Mouse (Mus musculus): ENCODE results near the gene Rasal2.
"Not testable (repeated sequence)": the region's sequence is repeated elsewhere in the genome, so short reads cannot be mapped to it uniquely, and the experiment has no call there.

The Rasal2 gene

DNA sequence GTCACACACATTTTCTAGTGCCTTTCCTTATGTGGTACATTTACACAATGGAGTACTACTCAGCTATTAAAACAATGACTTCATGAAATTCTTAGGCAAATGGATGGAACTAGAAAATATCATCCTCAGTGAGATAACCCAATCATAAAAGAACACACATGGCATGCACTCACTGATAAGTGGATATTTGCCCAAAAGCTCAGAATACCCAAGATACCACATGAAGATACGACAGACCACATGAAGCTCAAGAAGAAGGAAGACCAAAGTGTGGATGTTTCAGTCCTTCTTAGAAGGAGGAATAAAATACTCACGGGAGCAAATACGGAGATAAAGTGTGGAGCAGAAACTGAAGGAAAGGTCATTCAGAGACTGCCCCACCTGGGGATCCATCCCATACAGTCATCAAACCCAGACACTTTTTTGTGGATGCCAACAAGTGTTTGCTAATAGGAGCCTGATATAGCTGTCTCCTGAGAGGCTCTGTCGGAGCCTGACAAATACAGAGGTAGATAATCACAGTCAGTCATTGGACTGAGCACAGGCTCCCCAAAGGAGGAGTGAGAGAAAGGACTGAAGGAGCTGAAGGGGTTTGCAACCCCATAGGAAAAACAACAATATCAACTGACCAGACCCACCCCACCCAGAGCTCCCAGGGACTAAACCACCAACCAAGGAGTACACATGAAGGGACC lies 175.6 kb downstream of the Rasal2 start:
- DNase-seq, result not testable (repeated sequence)

GRCm38 (mm10) chr1:157233451-157233850 lies 178.9 kb downstream of the Rasal2 start:
- no peak for DNase-seq

- DNase-seq, result no peak
These were observed 180.0 kb downstream of the Rasal2 start for GRCm38 (mm10) chr1:157232372-157232771.

DNA sequence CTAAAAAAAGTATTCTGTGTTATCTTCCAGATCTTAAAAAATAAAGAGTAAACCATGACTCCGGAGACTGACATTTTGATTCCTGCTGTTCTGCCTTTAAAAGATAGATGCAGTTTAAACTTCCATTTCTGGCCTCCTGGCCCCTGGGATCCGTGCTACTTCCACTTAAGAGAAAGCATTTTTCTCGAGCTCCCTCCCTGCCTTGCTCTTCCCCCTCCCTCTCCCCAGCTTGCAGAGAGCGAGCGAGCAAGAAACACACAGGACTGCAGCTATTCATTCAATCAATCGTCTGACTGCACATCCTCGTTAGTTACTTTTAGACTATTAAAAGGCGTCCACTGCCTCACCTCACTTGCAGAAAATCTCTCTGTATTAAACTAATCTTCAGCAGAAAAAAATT lies 181.4 kb downstream of the Rasal2 start:
- peak in 1 of 2 experiments; percentile 14 for DNase-seq

DNA sequence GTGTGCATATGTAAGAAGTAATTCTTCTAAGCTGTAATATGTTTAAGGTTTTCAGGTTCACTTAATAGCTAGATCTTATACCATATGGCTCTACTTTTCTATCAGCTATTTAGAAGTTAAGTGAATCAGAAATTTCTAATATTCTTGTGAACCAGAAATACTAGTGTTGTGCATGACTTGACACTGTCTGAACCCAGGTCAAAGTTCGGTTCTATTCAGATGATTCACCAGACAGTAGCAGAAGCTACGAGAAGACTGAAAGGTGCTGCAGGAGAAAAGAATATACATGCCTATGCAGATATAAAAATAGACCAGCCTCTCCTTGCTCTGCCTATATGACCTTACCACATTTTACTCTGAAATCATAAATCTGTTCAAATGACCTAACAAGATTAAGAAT lies 182.0 kb downstream of the Rasal2 start:
- no peak for DNase-seq

DNA sequence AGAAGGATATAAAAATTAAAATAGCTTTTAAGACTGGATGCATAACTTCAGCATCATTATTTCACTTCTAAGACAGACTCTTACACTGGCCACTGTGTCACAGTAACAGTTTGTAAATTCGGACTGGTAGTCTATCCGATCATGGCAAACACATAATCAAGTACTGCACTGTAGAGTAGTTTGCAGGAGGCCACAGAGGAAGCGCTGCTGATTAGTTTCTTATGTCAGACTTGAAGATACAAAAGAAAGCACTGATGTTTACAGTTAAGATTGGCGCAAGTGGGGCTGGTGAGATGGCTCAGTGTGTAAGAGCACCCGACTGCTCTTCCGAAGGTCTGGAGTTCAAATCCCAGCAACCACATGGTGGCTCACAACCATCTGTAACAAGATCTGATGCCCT lies 187.4 kb downstream of the Rasal2 start:
- DNase-seq, result no peak

DNA sequence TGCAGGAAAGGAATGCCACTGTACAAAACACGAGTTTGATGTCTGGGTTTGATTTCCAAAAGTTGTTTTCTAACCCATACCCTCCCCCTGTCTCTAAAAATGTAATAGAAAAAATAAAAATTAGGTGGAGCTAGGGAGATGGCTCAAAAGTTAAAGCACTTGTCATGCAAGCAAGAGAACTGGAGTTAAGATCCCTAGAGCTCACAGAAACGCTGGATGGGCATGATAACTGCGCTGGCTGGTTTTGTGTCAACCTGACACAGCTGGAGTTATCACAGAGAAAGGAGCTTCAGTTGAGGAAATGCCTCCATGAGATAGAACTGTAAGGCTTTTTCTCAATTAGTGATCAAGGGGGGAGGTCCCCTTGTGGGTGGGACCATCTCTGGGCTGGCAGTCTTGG lies 191.5 kb downstream of the Rasal2 start:
- DNase-seq, result no peak

DNA sequence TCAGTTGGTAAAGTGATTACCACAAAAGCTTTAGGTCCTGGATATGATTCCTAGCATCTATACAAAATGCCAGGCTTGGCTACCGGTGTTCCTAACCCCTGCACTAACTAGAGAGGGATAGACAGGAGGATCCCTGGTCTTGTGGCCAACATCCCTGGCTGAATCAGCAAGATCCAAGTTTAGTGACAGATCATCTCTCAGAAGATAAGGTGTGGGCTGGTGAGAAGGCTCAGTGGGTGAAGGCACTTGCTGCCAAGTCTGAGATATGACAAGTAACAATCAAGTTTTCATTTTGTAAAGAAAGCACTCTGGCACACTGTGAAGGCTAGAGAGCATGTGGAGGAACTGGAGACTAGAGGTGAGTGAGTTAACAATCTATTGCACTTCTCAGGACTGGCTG lies 191.9 kb downstream of the Rasal2 start:
- DNase-seq, result no peak

- DNase-seq, result no peak
These were observed 203.6 kb downstream of the Rasal2 start for GRCm38 (mm10) chr1:157208754-157209153.

DNA sequence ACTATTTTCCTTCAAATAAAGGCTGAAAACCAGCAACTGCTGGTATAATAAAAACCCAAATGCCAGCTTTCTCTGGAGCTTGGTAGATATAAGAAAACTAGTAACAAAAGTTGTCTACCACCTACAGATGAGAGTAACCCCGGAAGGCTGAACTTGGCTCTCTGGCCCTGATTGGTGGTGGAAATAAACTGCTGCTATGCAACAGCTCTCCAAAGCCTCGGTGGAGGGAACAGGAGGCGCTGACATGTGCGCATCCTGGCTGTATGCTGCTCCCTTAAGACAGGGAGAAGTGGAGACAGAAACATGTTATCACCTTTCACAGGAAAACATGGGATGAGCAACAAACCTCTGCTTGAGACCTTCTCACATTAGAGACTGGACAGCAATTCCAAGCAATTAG lies 206.7 kb downstream of the Rasal2 start:
- no peak for DNase-seq

DNA sequence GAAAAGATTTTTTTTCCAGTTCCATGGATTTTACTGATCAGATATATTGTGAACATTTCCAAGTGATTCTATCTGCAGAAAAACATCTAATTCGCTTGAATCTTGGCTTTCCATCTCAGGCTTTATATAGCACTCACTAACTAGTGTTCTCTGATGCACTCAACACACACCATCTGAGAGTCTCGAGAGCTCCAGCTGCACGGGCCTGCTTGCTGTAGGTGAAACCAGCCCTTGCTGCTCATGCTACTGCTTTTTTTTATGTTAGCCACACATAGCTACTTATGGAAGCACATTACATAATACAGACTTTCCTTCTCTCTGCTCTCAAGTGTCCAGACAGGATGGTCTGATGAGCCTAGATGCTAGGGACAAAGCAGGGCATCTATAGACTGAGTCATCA lies 229.4 kb downstream of the Rasal2 start:
- no peak for DNase-seq

DNA sequence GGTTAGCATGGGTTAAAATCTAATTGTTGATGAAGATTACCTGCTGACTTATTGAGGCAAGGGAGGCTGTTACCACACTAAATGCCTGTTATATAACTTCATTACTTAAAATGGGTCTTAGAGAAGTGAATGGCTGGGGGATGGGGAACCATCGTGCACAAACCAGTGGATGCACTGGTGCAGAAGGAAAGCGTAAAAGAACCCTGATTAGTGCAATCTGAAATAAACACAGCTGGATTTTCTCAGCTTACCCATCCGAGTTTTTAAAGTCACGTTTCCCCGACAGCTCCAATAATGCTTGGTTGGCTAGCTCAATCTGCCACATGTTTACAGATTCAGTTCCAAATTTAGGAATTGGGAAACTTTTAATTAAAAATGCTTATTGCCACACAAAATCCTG lies 230.0 kb downstream of the Rasal2 start:
- no peak for DNase-seq

GRCm38 (mm10) chr1:157181081-157181480 lies 231.3 kb downstream of the Rasal2 start:
- DNase-seq, result peak in 1 of 2 experiments; percentile 6

GRCm38 (mm10) chr1:157178988-157179764 lies 233.2 kb downstream of the Rasal2 start:
- DNase-seq, result no peak

GRCm38 (mm10) chr1:157169292-157169691 lies 243.1 kb downstream of the Rasal2 start:
- DNase-seq, result no peak

DNA sequence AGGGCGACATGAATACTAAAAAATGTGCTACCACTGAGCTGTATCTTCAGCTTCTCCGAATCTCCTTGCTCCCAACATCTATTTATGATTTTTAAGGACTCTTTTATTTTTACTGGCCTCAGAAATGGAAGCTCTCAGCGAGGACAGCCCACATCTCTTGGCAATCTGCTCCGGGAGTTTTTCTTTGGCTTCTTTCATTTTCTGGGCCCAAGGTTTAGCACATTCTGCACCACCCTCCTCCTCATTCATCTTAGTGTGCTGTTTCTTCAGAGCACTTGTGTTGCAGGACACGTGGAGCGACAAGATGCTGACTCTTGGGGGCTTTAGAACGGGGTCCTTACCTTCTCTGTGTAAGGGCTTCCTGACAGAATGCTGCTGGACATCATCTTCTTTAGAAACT lies 243.5 kb downstream of the Rasal2 start:
- no peak for DNase-seq

GRCm38 (mm10) chr1:157153781-157154180 lies 258.6 kb downstream of the Rasal2 start:
- no peak for DNase-seq

- DNase-seq, result no peak
These were observed 262.3 kb downstream of the Rasal2 start for GRCm38 (mm10) chr1:157150107-157150506.

- peak; percentile 13 to 38 for DNase-seq
These were observed 267.8 kb downstream of the Rasal2 start for GRCm38 (mm10) chr1:157144621-157145020.

DNA sequence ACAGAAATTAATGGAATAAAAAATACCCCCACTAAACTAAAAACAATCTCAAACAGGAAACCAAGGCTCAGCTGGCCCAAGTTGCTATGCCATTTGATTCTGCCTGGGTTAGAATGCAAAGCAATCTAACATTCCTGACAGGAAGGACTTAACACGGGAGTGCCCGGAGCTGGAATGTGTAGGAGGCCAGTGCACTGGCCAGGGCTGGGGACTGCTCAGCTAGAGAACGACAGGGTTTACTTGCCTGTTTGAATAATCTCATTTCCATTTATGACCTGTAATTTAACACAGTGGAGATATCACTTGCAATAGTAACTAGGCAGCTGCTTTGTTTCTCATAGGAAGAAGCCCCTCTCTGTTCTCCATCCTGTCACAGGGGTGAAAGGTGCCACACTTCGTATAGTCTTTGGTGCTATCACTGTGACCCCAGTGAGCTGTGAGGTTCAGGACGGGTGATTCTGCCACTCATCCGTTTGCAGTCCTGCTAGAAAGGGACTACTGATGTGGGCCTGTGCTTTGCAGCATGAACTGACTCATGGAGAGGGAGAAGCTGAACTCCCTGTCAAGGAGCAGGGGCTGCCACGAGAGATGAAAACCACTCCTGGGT lies 269.0 kb downstream of the Rasal2 start:
- DNase-seq, result no peak

- no peak for DNase-seq
These were observed 271.4 kb downstream of the Rasal2 start for GRCm38 (mm10) chr1:157141014-157141413.

GRCm38 (mm10) chr1:157137854-157138241 lies 274.5 kb downstream of the Rasal2 start:
- no peak for DNase-seq

DNA sequence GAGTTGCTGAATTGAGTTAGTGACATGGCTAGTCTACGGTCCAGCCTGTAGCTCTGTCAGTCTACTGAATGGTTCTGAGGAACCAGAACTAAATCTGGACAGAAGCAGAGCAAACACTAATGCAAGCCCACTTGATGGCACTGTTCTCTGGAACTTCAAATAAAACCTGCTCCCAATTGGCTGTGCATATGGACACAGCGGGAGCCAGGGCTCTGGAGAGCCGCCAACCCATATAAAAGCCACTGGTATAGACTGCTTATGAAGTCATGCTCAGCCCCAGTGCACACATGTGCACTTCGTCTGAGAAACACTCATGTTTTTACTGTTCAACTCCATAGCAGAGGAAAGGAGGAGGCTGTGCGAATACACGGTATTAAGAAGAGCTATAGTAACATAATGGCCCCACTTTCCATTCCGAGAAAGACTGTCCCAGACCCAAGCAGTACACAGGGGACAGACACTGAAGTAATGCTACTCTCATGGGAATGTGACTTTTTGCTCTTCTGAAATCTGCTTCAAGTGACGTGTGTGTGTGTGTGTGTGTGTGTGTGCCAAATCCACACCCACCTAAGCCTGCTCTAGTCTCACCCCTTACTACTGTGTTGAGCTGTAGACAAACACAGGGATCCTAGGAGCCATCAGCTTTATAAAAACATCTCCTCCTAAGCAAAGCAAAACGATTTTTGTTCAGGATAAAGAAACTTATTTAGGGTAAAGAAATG lies 275.1 kb downstream of the Rasal2 start:
- peak; percentile 45 to 50 for DNase-seq
